Mouse (Mus musculus) G1E (cell line): ENCODE measurements around the gene Hist1h2bj. TPM values are rescaled to one million over a fixed set of nuclear protein-coding genes. Genes with fewer than 3 reads are reported as not detected.

ENCODE experiments used
- ATAC-seq: 2 replicates; pipeline ENCODE4 v1.8.0; 2016; ENCODE audit warnings: mild to moderate bottlenecking; ENCODE audit not compliant: insufficient number of reproducible peaks, poor library complexity, low FRiP score, severe bottlenecking; ENCODE audit errors: extremely low read depth
- DNase-seq: peaks from one replicate; pipeline ENCODE4 v3.0.0; 2012; ENCODE audit warnings: low spot score
- H3K27me3 ChIP-seq: 2 replicates; pipeline ENCODE4 v1.6.1; 2012; ENCODE audit warnings: mild to moderate bottlenecking, low read length, inconsistent platforms; ENCODE audit not compliant: insufficient read depth
- H3K36me3 ChIP-seq: replicated peaks from 2 replicates; pipeline ENCODE3; 2012; ENCODE audit warnings: mild to moderate bottlenecking, inconsistent platforms
- H3K4me1 ChIP-seq: 2 replicates; pipeline ENCODE4 v1.6.1; 2012; ENCODE audit warnings: low read depth, low read length, inconsistent platforms, mixed read lengths; ENCODE audit not compliant: insufficient read depth
- H3K4me3 ChIP-seq: 2 replicates; pipeline ENCODE4 v1.5.1; 2012; ENCODE audit warnings: low read depth, mild to moderate bottlenecking, inconsistent platforms, low read length, moderate library complexity, mixed read lengths
- H3K9me3 ChIP-seq: replicated peaks from 2 replicates; pipeline ENCODE4 v1.6.1; 2012; ENCODE audit warnings: inconsistent platforms
- CTCF ChIP-seq: IDR thresholded peaks from 2 replicates; pipeline ENCODE4 v1.5.1; 2012; ENCODE audit warnings: low read depth, low read length, inconsistent platforms, mixed read lengths
- GATA1 ChIP-seq: IDR thresholded peaks from 2 replicates; pipeline ENCODE4 v1.6.1; 2012; ENCODE audit warnings: borderline replicate concordance, low read length, inconsistent platforms, mixed read lengths
- GATA2 ChIP-seq: IDR thresholded peaks from 2 replicates; pipeline ENCODE4 v1.6.1; 2012; ENCODE audit warnings: low read depth, low read length, inconsistent platforms, borderline replicate concordance
- POLR2AphosphoS5 ChIP-seq: IDR thresholded peaks from 2 replicates; pipeline ENCODE4 v1.6.1; 2012; ENCODE audit warnings: low read depth, low read length, inconsistent platforms; ENCODE audit not compliant: insufficient replicate concordance
- TAL1 ChIP-seq: conservative IDR thresholded peaks from 2 replicates; pipeline ENCODE4 v1.6.1; 2012; ENCODE audit warnings: low read depth, low read length, inconsistent platforms, mixed read lengths
- polyA plus RNA-seq: library from polyadenylated mRNA; stranded (reverse); fragments of >175 nt; gene quantifications from 2 replicates; pipeline ENCODE4 v1.2.3, GENCODE M21; 2012
- total RNA-seq, 2 experiments: library from RNA; stranded (forward) in 1 of 2; stranded (reverse) in 1 of 2; fragments of 200-1000 nt in 1 of 2; fragments of >200 nt in 1 of 2; fragmentation: Nextera tagmentation in 1 of 2; gene quantifications; 2 replicates each; pipeline ENCODE4 v1.2.3; 2014 to 2017

Hist1h2bj gene
- total and polyA plus RNA-seq, 3 experiments = 10.5 to 205 (median 49.5) TPM

DNA sequence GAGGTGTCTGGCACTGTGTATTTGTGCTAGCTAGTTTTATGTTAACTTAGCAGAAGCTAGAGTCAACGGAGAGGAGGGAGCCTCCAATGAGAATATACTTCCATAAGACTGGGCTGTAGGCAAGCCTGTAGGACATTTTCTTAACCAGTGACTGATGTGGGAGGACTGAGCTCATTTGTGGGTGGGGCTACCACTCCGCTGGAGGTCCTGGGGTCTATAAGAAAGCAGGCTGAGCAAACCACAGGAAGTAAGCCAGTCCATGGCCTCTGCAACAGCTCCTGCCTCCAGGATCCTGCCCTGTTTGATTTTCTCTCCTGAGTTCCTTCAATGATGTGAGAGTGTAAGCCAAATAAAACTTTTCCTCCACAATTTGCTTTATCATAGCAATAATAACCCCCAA is 2.3 kb downstream of the Hist1h2bj start:
- Histone ChIP-seq H3K4me3 (no peak overlapping the region), H3K27me3 (no peaks in the 10 kb centered on the region), H3K4me1 (peaks cover 27% of the 10 kb centered on the region), H3K36me3 (no peaks in the 10 kb centered on the region), H3K9me3 (no peaks in the 10 kb centered on the region)
- no peak for TF ChIP-seq TAL1
- TF ChIP-seq GATA1 = no peak
- TF ChIP-seq GATA2 = no peak
- no peak for TF ChIP-seq POLR2AphosphoS5
- TF ChIP-seq CTCF = no peak
- ATAC-seq (no peak), DNase-seq (no peak)

GRCm38 (mm10) chr13:22049041-22049440 is 6.0 kb downstream of the Hist1h2bj start:
- Histone ChIP-seq H3K4me3 (no peak overlapping the region), H3K27me3 (no peaks in the 10 kb centered on the region), H3K9me3 (no peaks in the 10 kb centered on the region), H3K36me3 (no peaks in the 10 kb centered on the region), H3K4me1 (peaks cover 37% of the 10 kb centered on the region)
- ATAC-seq (no peak), DNase-seq (no peak)
- TF ChIP-seq TAL1 = no peak
- TF ChIP-seq POLR2AphosphoS5 = no peak
- no peak for TF ChIP-seq CTCF
- TF ChIP-seq GATA2 = no peak
- TF ChIP-seq GATA1 = no peak

GRCm38 (mm10) chr13:22049737-22050440 is 6.9 kb downstream of the Hist1h2bj start:
- ATAC-seq (0 out of 2 replicates have a peak, but pooled peaks have one; percentile 23), DNase-seq (no peak)
- Histone ChIP-seq H3K4me3 (peak overlapping the region; percentile 70), H3K27me3 (peaks cover 3% of the 10 kb centered on the region; the same call in 1 of the 2 replicates), H3K36me3 (no peaks in the 10 kb centered on the region), H3K4me1 (peaks cover 33% of the 10 kb centered on the region), H3K9me3 (no peaks in the 10 kb centered on the region)
- TF ChIP-seq TAL1 (no peak), GATA1 (no peak), CTCF (no peak), GATA2 (no peak)

DNA sequence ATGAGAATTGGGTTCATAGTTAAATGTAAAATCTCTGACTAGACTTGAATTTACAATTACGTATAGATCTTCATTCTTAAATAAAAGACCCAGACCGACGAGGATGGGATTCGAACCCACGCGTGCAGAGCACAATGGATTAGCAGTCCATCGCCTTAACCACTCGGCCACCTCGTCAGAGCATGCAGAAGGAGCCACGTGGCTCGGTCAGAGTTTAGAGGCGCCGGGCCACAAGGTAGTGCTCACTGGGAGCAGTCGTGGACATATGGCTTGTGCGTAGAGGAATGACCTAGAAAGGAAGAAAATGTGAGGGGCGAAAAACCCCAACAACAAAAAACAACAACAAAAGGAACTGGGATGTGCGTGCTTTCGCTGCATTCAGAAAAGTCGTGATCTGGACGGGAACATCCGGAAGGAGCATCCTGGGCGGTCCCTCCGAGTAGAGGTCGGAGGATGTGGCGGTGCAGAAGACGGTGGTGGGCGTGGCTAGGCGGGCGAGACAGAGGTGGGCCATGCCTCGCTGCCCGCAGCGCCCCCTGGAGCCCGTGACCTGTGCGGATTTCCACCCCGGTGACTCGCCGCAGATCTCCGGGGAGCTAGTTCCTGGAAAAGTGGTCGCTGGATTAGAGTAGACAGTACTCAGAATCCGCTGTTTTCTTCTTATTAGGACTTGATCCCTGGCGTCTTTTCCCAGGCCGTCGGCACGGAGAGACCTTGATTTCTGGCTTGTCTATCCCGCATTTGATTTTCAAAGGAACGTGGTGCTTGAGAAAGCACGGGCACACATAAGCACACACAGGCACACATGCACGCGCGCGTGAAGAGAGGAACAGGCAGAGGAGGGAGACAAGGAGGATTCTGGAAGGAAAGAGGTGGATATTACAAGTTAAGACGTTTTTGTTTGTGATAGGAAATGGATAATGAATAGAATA is 7.8 kb downstream of the Hist1h2bj start:
- Histone ChIP-seq H3K4me1 (peaks cover 28% of the 10 kb centered on the region), H3K9me3 (no peaks in the 10 kb centered on the region), H3K36me3 (no peaks in the 10 kb centered on the region), H3K27me3 (peaks cover 9% of the 10 kb centered on the region; the same call in 1 of the 2 replicates), H3K4me3 (peak overlapping the region; percentile 70)
- ATAC-seq (peak; percentile 94), DNase-seq (peak; percentile 76)
- TF ChIP-seq CTCF = 0 out of 2 replicates have a peak, but pooled peaks have one; percentile 41
- no peak for TF ChIP-seq GATA1

GRCm38 (mm10) chr13:22051523-22051859 is 8.5 kb downstream of the Hist1h2bj start:
- Histone ChIP-seq H3K4me3 (peak overlapping the region; percentile 70), H3K36me3 (no peaks in the 10 kb centered on the region), H3K9me3 (no peaks in the 10 kb centered on the region), H3K27me3 (peaks cover 10% of the 10 kb centered on the region; the same call in 1 of the 2 replicates), H3K4me1 (peaks cover 28% of the 10 kb centered on the region)
- no peak for TF ChIP-seq GATA1
- no peak for TF ChIP-seq GATA2
- no peak for TF ChIP-seq TAL1
- TF ChIP-seq POLR2AphosphoS5 = no peak
- no peak for TF ChIP-seq CTCF
- ATAC-seq = no peak
- DNase-seq = no peak

DNA sequence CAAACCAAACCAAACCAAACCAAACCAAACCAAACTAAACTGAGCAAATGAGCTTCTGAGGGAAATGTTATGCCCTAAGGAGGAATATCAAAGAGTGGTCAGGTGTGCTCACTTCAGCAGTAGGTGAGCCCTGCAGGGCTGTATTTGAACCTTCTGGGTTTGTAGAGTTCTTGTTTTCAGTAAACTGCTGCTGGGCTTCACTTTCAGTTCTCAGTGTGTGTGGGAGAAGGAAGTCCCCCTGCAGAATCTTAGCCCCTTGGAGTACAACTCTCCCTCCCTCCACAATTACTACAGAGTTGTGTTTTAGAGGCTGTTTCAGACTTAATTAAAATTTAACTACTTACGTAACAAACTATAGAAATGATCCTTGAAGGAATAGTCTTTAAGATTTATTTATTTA is 10.7 kb downstream of the Hist1h2bj start:
- Histone ChIP-seq H3K4me3 (no peak overlapping the region), H3K36me3 (no peaks in the 10 kb centered on the region), H3K4me1 (peaks cover 24% of the 10 kb centered on the region), H3K27me3 (peaks cover 10% of the 10 kb centered on the region; the same call in 1 of the 2 replicates), H3K9me3 (no peaks in the 10 kb centered on the region)
- DNase-seq (no peak), ATAC-seq (no peak)
- TF ChIP-seq GATA2 (no peak), TAL1 (no peak)
